Mouse (Mus musculus) lung, postnatal 0 days (tissue): ENCODE data around the gene Gps2. TPM values are rescaled to one million over a fixed set of nuclear protein-coding genes. Genes with fewer than 3 reads are reported as not detected.
A peak's percentile ranks its signal among the peaks of the same experiment; 100 is the strongest.

Experiments used
- ATAC-seq: fragments of 200-750 bp; cut with Nextera tagmentation; 2 replicates; pipeline ENCODE4 v1.8.0; 2017; ENCODE audit warnings: moderate library complexity
- DNase-seq: peaks from one replicate; pipeline ENCODE4 v3.0.0-alpha.2; 2016; ENCODE audit warnings: low spot score
- H3K27ac ChIP-seq: fragments of 300-500 bp; sonication (generic); 2 replicates; pipeline ENCODE4 v1.5.1; 2014; ENCODE audit warnings: antibody characterized with exemption, mild to moderate bottlenecking, low read length, mixed read lengths
- H3K27me3 ChIP-seq: fragments of 300-500 bp; sonication (generic); replicated peaks from 2 replicates; pipeline ENCODE4 v1.6.1; 2014; ENCODE audit warnings: low read length, mixed read lengths; ENCODE audit not compliant: insufficient read depth
- H3K36me3 ChIP-seq: fragments of 300-500 bp; sonication (generic); 2 replicates; pipeline ENCODE4 v1.6.1; 2014; ENCODE audit warnings: low read length, mixed read lengths; ENCODE audit not compliant: insufficient read depth
- H3K4me1 ChIP-seq: fragments of 300-500 bp; sonication (generic); 2 replicates; pipeline ENCODE4 v1.6.1; 2014; ENCODE audit warnings: antibody characterized with exemption, low read depth, low read length, mixed read lengths; ENCODE audit not compliant: insufficient read depth
- H3K4me2 ChIP-seq: fragments of 300-500 bp; sonication (generic); replicated peaks from 2 replicates; pipeline ENCODE4 v1.6.1; 2014; ENCODE audit warnings: low read depth, mild to moderate bottlenecking, low read length, moderate library complexity, mixed read lengths
- H3K4me3 ChIP-seq: fragments of 300-500 bp; sonication (generic); 2 replicates; pipeline ENCODE4 v1.5.1; 2014; ENCODE audit warnings: low read depth, low read length
- H3K9ac ChIP-seq: fragments of 300-500 bp; sonication (generic); replicated peaks from 2 replicates; pipeline ENCODE4 v1.6.1; 2014; ENCODE audit warnings: low read depth, mild to moderate bottlenecking
- H3K9me3 ChIP-seq: fragments of 300-500 bp; sonication (generic); 2 replicates; pipeline ENCODE4 v1.6.1; 2016; ENCODE audit warnings: low read length, mixed read lengths
- CTCF ChIP-seq: IDR thresholded peaks from 2 replicates; pipeline ENCODE4 v1.5.1; 2016; ENCODE audit warnings: antibody characterized with exemption, mild to moderate bottlenecking
- EP300 ChIP-seq: IDR thresholded peaks from 2 replicates; pipeline ENCODE4 v1.6.1; 2016; ENCODE audit warnings: antibody characterized with exemption, mild to moderate bottlenecking, control low read depth
- WGBS: fragments of 180-500 bp; shearing (Covaris S2); extraction: QIAGEN DNeasy Blood & Tissue Kit; methylation state at CpG from one replicate; pipeline ENCODE4 v1.1.7; 2014; 5-methylcytosine and 5-hydroxymethylcytosine counted together
- polyA plus RNA-seq: library from polyadenylated mRNA; unstranded; fragments of >200 nt; fragmentation: Nextera tagmentation; extraction: Ambion mirVana; gene quantifications from 2 replicates; pipeline ENCODE4 v1.2.1, GENCODE M21; 2015

Gps2 gene
- polyA plus RNA-seq, 1 experiment from 2014 or later, result 59.1 TPM

- Histone ChIP-seq H3K36me3 (peaks cover 60% of the 10 kb centered on the region), H3K4me2 (no peak overlapping the region), H3K9me3 (no peaks in the 10 kb centered on the region), H3K4me1 (no peaks in the 10 kb centered on the region), H3K4me3 (no peak overlapping the region), H3K27ac (no peak overlapping the region), H3K9ac (no peak overlapping the region), H3K27me3 (no peaks in the 10 kb centered on the region)
- ATAC-seq (no peak), DNase-seq (no peak)
- TF ChIP-seq CTCF (no peak), EP300 (no peak)
- WGBS, result 88% methylated on average over 11 of the region's 11 CpGs
Observed at GRCm38 (mm10) chr11:69908645-69909044, 5.0 kb upstream of the Gps2 start.

GRCm38 (mm10) chr11:69909174-69909573, 4.5 kb upstream of the Gps2 start:
- no peak for ATAC-seq
- DNase-seq, result no peak
- H3K27me3 ChIP-seq, result no peaks in the 10 kb centered on the region
- H3K27ac ChIP-seq, result no peak overlapping the region
- TF ChIP-seq CTCF, result no peak
- TF ChIP-seq EP300, result no peak
- H3K4me2 ChIP-seq, result no peak overlapping the region
- H3K9me3 ChIP-seq, result no peaks in the 10 kb centered on the region
- H3K4me1 ChIP-seq, result no peaks in the 10 kb centered on the region
- 93% methylated on average over 5 of the region's 5 CpGs for WGBS
- peaks cover 60% of the 10 kb centered on the region for H3K36me3 ChIP-seq
- H3K9ac ChIP-seq, result no peak overlapping the region
- no peak overlapping the region for H3K4me3 ChIP-seq

DNA sequence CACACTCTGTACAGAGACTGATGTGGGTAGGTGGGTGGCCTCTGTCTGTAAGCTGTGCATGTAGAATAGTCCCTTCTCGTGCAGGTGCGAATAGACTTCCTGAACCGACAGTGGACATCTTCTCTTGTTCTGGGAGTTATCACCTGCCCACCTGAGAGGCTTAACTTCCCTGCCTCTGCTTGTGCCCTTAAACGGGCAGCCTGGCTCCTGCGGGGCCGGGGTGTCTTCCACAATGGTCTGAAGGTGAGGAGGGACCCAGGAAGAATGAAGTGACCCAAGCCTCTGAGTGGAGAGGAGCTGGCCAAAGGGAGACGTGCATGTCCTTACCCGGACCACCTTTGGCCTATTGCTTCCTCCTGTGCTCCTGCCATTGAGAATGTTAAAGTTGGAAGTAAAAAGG, 3.5 kb upstream of the Gps2 start:
- H3K36me3 ChIP-seq, result peaks cover 57% of the 10 kb centered on the region
- H3K4me1 ChIP-seq, result peaks cover 9% of the 10 kb centered on the region; the same call in 1 of the 2 replicates
- no peak overlapping the region for H3K4me2 ChIP-seq
- no peak for ATAC-seq
- no peak for DNase-seq
- 94% methylated on average over 8 of the region's 8 CpGs for WGBS
- no peak overlapping the region for H3K9ac ChIP-seq
- H3K4me3 ChIP-seq, result no peak overlapping the region
- H3K27ac ChIP-seq, result no peak overlapping the region
- H3K9me3 ChIP-seq, result no peaks in the 10 kb centered on the region
- TF ChIP-seq EP300, result no peak
- no peak for TF ChIP-seq CTCF
- H3K27me3 ChIP-seq, result no peaks in the 10 kb centered on the region

DNA sequence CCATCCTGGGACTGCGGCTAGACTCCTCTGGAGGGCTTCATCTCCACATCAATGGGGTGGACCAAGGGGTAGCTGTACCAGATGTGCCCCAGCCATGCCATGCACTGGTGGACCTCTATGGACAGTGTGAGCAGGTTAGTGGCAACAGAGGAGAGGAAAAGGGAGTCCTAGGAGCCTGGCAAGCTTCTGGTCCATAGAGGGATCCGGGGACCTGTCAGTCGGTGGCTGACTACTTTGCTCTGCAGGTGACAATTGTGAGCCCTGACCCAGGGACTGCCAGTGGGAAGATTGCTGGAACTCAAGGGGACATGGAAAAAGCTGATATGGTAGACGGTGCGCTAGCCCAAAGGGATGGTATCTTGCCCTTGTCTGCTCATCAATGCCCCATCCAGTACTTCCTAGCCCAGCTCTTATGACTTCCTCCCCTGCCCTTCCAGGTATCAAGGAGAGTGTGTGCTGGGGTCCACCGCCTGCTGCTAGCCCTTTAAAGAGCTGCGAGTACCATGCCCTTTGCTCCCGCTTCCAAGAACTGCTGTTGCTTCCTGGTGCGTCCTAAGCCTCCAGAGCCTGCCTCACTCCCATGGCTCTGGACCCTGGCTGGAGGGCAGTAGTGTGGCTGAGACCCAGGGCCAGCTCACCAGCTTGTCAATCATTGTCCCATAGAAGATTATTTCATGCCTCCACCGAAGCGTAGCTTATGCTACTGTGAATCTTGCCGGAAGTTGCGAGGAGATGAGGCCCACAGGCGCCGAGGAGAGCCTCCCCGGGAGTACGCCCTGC, 2.7 kb upstream of the Gps2 start:
- Histone ChIP-seq H3K4me2 (no peak overlapping the region), H3K9ac (no peak overlapping the region), H3K4me3 (no peak overlapping the region), H3K4me1 (peaks cover 9% of the 10 kb centered on the region; the same call in 1 of the 2 replicates), H3K9me3 (no peaks in the 10 kb centered on the region), H3K36me3 (peaks cover 56% of the 10 kb centered on the region), H3K27me3 (no peaks in the 10 kb centered on the region), H3K27ac (no peak overlapping the region)
- no peak for DNase-seq
- 87% methylated on average over 17 of the region's 17 CpGs for WGBS
- TF ChIP-seq EP300 (no peak), CTCF (no peak)
- ATAC-seq, result no peak

- no peak overlapping the region for H3K4me3 ChIP-seq
- H3K36me3 ChIP-seq, result peaks cover 55% of the 10 kb centered on the region
- no peaks in the 10 kb centered on the region for H3K27me3 ChIP-seq
- no peak overlapping the region for H3K4me2 ChIP-seq
- H3K9ac ChIP-seq, result no peak overlapping the region
- H3K9me3 ChIP-seq, result no peaks in the 10 kb centered on the region
- ATAC-seq (no peak), DNase-seq (no peak)
- H3K4me1 ChIP-seq, result peaks cover 9% of the 10 kb centered on the region; the same call in 1 of the 2 replicates
- H3K27ac ChIP-seq, result no peak overlapping the region
- WGBS, result 85% methylated on average over 5 of the region's 6 CpGs
- TF ChIP-seq CTCF, result no peak
- TF ChIP-seq EP300, result no peak
Observed at GRCm38 (mm10) chr11:69911701-69912100, 2.0 kb upstream of the Gps2 start.

- 52% methylated on average over 15 of the region's 15 CpGs for WGBS
- DNase-seq (peak; percentile 87), ATAC-seq (peak; percentile 83)
- Histone ChIP-seq H3K36me3 (peaks cover 55% of the 10 kb centered on the region), H3K4me3 (no peak overlapping the region; the same call in 1 of the 2 replicates), H3K9me3 (no peaks in the 10 kb centered on the region), H3K4me2 (peak overlapping the region; percentile 98), H3K9ac (no peak overlapping the region), H3K27me3 (no peaks in the 10 kb centered on the region), H3K27ac (peak overlapping the region; percentile 86), H3K4me1 (peaks cover 9% of the 10 kb centered on the region; the same call in 1 of the 2 replicates)
- TF ChIP-seq CTCF, result no peak
- 0 out of 2 replicates have a peak, but pooled peaks have one; percentile 62 for TF ChIP-seq EP300
Observed at GRCm38 (mm10) chr11:69912716-69913530, 765 bp upstream of the Gps2 start.
